Mouse (Mus musculus) embryo, embryonic 10.5 days (tissue): ENCODE data around the gene Acss3.

ENCODE experiments used
- DNase-seq: peaks from one replicate; pipeline ENCODE4 v3.0.0-alpha.2; 2015; ENCODE audit warnings: low spot score

The Acss3 gene

DNA sequence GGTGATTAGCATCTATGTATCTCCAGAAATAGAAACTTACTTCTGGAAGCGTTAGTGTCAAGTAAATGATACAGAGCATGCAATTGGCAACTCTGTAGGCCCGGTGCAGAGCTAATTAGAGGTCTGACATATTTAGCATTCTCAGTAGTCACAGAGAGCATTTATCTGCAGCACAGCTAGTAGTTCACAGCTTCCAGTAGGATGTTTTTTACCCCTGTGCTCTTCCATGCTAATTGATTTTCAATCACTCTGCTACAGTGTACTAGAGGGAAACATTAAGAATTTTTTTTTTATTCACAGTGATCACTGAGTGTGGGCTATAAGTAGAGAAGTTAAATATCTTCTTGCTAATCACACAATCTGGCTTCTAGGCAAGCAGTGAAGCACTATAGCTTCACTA, 112.3 kb downstream of the Acss3 start:
- no peak for DNase-seq

GRCm38 (mm10) chr10:106998052-106998625, 125.3 kb downstream of the Acss3 start:
- DNase-seq: no peak

DNA sequence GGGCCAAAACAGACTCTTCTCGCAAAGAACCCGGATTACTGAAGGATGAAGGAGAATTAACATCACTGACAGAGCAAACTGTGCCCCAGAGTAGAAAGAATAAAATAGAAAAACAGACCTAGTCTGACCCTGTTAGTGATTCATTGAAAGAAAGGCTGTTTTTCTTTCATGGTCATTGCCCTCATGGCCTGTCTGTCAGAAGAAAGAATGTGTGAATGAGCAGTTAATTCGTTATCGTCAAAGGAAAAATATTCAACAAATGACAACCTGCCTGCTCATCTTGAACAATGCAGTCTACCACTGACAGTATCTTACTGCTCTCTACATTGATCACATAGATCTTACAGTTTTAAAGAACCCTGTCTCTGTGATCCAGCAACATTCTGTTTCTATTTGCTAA, 134.0 kb downstream of the Acss3 start:
- DNase-seq: peak; percentile 1

DNA sequence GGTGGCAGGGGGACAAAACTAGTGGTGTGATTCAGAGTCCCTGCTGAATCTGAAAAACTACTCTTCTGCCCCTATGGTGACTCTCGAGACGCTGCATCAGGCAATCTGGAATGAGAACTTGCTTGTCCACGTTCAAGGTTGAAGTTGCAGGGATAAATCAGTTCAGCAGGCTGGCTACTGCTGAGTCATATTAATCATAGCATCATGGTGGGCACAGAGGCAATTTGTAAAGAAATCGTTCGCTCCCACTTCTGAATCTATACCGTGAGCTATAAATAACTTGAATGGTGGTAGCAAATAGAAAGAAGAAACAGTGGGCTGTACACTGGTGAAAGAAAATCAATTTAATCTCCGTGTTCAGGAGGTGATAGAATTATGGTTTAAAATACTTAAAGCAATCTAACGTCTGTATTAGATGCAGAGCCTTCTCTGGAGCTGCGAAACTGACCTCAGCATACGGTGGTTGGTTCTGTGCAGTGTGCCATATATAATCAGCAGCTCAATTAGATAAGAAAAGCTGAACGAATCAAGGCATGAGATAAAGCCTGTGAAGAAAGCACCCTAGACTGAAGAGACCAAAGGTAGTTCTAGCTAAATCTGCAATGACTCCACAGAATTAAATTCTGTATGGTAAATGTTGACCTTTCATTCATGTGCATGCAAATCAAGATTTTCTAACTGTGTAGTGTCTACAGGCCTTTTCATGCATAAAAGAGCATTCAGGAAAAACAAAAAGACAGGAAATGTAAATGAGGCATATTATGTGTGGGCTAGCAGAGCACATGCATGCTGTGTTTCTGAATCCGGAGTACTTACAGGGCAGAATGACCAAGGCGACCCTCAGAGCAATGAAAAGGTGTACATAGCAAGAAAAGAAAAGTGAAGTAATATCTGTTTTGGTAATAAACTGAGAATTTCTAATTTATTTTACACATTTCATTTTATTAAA, 148.0 kb downstream of the Acss3 start:
- no peak for DNase-seq

- no peak for DNase-seq
Observed at GRCm38 (mm10) chr10:106959026-106959425, 164.4 kb downstream of the Acss3 start.

DNA sequence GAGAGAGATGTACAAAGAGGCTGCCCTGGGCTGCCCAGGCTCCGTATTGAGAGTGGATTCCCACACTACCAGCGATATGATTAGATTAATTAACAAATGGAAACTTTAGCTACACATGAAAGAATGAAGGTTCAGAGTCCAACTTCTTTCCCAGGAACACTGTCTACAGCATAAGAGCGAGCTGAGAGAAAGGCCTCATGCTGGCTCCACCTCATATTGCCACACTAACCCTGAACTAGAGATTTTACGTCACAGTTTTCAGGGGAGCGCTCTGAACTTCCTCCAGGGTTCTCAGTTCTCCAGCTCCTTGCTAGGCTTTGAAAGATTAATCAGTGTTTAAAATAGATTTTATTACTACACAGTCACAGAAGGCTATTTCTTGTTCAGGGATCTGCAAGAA, 182.1 kb downstream of the Acss3 start:
- DNase-seq: no peak

GRCm38 (mm10) chr10:106939441-106939840, 184.0 kb downstream of the Acss3 start:
- DNase-seq: no peak

GRCm38 (mm10) chr10:106938851-106939250, 184.6 kb downstream of the Acss3 start:
- DNase-seq: no peak

DNA sequence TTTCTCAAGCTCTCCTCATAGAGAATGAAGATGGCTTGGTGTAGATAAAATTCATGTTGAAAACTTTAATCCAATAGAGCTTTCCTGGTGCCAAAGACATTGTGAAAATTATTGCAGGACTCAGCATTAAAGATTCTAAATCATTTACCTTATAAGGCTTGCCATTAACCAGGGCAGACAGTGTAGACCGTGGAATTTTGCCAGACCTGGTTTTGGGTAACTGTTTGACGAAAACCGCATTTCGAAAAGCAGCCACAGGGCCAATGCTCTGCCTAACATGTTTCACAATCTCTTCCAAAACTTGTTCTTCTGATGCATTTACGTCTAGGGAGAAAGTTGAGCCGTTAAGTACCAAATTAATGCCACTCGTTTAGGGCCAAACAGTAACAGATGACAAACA, 186.5 kb downstream of the Acss3 start:
- DNase-seq: no peak

GRCm38 (mm10) chr10:106932571-106933073, 190.8 kb downstream of the Acss3 start:
- DNase-seq: peak; percentile 71

- peak; percentile 18 for DNase-seq
Observed at GRCm38 (mm10) chr10:106928576-106929332, 194.7 kb downstream of the Acss3 start.

- no peak for DNase-seq
Observed at GRCm38 (mm10) chr10:106924798-106925197, 198.7 kb downstream of the Acss3 start.

GRCm38 (mm10) chr10:106924334-106924733, 199.1 kb downstream of the Acss3 start:
- no peak for DNase-seq

- no peak for DNase-seq
Observed at GRCm38 (mm10) chr10:106914822-106915221, 208.6 kb downstream of the Acss3 start.

DNA sequence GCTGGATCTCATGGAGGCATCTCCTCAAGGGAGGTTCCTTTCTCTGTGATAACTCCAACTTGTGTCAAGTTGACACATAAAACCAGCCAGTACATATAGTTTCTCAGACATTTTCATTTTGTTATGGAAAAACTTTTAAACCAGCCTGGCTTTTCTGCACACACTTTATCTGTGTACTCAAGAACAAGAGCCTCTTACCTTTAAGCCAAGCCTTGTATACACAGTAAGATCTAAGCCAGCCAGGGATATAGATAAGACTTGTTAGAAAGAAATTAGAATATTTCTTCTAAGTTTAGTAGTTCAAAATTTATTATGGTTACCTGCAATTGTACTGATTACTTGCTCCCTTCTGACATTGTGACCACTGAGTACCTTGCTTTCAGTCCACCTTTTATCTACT, 209.2 kb downstream of the Acss3 start:
- no peak for DNase-seq

DNA sequence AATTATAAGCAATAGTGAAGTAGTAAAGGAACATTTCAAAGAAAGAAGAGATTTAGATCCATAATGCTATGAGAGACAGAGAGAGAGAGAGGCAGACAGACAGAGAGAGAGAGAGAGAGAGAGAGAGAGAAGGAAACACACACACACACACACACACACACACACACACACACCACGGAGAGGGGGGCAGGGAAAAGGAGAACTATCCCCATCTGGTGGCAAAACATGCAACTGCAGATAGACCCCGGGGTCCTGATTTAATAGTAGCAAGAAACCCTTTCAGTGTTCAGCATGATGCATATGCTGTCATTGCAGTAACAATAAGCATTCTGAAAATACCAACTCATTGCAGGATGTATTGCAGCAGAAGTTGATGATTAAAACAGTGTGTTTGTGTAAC, 210.4 kb downstream of the Acss3 start:
- DNase-seq: peak; percentile 76

DNA sequence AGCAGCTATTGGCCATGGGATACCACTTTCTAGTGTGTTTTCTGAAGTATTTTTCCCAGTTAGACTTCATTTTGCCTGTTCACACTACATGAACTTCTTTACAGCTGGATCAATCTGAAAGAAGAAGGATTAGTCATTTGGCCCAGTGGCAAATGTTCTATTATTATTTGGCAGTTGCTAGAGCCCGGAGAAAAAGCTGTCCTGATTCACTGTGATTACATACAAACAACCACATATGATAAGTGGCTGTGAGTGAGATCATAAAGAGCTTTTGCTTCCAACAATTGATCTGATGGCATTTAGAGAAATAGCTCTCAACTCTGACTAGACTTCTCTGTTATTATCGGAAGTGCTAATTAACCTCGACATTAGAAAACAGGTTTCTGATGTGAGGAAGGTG, 213.4 kb downstream of the Acss3 start:
- DNase-seq: no peak

DNA sequence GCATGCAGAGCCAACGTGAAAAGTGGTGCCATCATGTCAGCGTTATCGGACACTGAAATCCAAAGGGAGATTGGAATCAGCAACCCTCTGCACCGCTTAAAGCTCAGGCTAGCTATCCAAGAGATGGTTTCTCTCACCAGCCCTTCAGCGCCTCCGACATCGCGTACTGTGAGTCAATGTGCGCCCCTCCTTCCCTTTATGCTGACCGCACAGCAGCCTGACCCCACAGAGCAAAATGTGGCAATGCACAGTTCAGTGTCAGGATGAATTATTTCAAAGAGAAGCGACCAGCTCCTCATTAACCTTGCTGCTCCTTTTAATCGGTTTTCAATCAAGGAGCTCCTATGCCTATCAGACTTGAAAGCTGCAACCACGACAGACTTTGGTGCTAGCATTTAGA, 227.1 kb downstream of the Acss3 start:
- peak; percentile 57 for DNase-seq
